Mouse (Mus musculus) left cerebral cortex, adult 9 months (tissue): ENCODE measurements around the gene Ftsj1.

Source experiments
- DNase-seq, 2 experiments: peaks; one replicate each; pipeline ENCODE4 v3.0.0; 2022; ENCODE audit warnings: low spot score in 2 of 2

Gene Ftsj1

GRCm38 (mm10) chrX:8252334-8253285 lies at the start of gene Ftsj1:
Ftsj1 (minus strand) TSS chrX:8252406.
- peak; percentile 81 to 84 for DNase-seq

- DNase-seq: no peak
Measured at GRCm38 (mm10) chrX:8288621-8289020, 36.4 kb upstream of the Ftsj1 start.

- no peak for DNase-seq
Measured at GRCm38 (mm10) chrX:8274056-8274455, 21.9 kb upstream of the Ftsj1 start.

GRCm38 (mm10) chrX:8272000-8272399 lies 19.8 kb upstream of the Ftsj1 start:
- DNase-seq: no peak

- DNase-seq: no peak
Measured at GRCm38 (mm10) chrX:8271083-8271820, 19.0 kb upstream of the Ftsj1 start, which contains the start of gene Slc38a5. Slc38a5 (plus strand) TSS chrX:8271133.

GRCm38 (mm10) chrX:8264222-8264621 lies 12.0 kb upstream of the Ftsj1 start:
- no peak for DNase-seq

GRCm38 (mm10) chrX:8263156-8263804 lies 11.1 kb upstream of the Ftsj1 start:
- no peak for DNase-seq

GRCm38 (mm10) chrX:8259478-8259877 lies 7.3 kb upstream of the Ftsj1 start:
- no peak for DNase-seq

GRCm38 (mm10) chrX:8255807-8256206 lies 3.6 kb upstream of the Ftsj1 start:
- no peak for DNase-seq

- DNase-seq: no peak
Measured at GRCm38 (mm10) chrX:8253711-8254110, 1.5 kb upstream of the Ftsj1 start.

GRCm38 (mm10) chrX:8251789-8252333 lies 345 bp downstream of the Ftsj1 start:
- no peak for DNase-seq

- no peak for DNase-seq
Measured at GRCm38 (mm10) chrX:8248542-8249120, 3.6 kb downstream of the Ftsj1 start.

GRCm38 (mm10) chrX:8247680-8248079 lies 4.5 kb downstream of the Ftsj1 start:
- no peak for DNase-seq

- DNase-seq: no peak
Measured at GRCm38 (mm10) chrX:8238804-8239395, 13.3 kb downstream of the Ftsj1 start.

- DNase-seq: no peak
Measured at GRCm38 (mm10) chrX:8236704-8237103, 15.5 kb downstream of the Ftsj1 start.

GRCm38 (mm10) chrX:8233602-8234001 lies 18.6 kb downstream of the Ftsj1 start:
- DNase-seq: no peak

- no peak for DNase-seq
Measured at GRCm38 (mm10) chrX:8230272-8230671, 21.9 kb downstream of the Ftsj1 start.

- no peak for DNase-seq
Measured at GRCm38 (mm10) chrX:8223473-8223872, 28.7 kb downstream of the Ftsj1 start.

GRCm38 (mm10) chrX:8222678-8223421 lies 29.4 kb downstream of the Ftsj1 start:
- DNase-seq: peak in 1 of 2 experiments; percentile 53

GRCm38 (mm10) chrX:8222296-8222677 lies 29.9 kb downstream of the Ftsj1 start:
- DNase-seq: peak; percentile 42 to 74
